Mouse (Mus musculus) splenic B cell, adult 2 months (primary cell): ENCODE results near the gene Dnm1l.
"Not testable (repeated sequence)": the region's sequence is repeated elsewhere in the genome, so short reads cannot be mapped to it uniquely, and the experiment has no call there.

Experiments
- DNase-seq: peaks from one replicate; pipeline ENCODE4 v3.0.0-alpha.2; 2011; ENCODE audit warnings: low read depth, low spot score
- H3K27me3 ChIP-seq: 2 replicates; pipeline ENCODE4 v1.6.1; 2012; ENCODE audit warnings: mild to moderate bottlenecking, low read length, moderate library complexity, mixed read lengths; ENCODE audit not compliant: control insufficient read depth, poor library complexity, insufficient read depth, severe bottlenecking
- H3K36me3 ChIP-seq: 2 replicates; pipeline ENCODE4 v1.6.1; 2012; ENCODE audit warnings: mild to moderate bottlenecking, low read length, moderate library complexity, mixed read lengths; ENCODE audit not compliant: control insufficient read depth, poor library complexity, insufficient read depth, severe bottlenecking

The Dnm1l gene

DNA sequence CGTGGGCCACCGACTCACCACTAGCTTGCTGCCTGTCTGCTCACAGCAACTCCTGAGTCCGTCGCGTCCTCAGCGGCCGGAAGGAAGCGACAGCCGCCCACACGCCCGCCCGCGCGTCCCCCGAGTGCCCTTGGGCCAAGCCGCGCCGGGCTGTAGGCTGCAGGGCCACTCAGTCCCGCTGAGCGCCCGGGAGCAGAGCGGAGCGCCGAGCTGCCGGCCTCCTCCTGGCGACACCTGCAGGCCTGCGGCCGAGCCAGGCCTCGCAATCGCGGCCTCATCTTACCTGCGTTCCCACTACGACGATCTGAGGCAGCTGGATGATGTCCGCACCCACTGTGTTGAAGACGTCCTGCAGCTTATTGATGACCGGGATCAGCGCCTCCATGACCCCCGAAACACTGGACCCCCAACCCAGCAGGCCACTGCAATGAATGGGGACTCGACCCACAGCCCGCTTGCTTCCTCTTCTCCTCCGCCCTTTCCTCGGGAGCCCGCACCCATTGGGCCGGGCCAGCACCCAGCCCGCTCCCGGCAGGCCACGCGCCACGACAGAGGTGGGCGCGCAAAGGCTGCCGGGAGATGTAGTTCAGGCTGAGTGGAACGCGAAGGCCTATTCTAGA is at the start of gene Dnm1l:
Gene Dnm1l, minus strand, starts transcription at position 479 of the 620 bp plus-strand sequence.
- Histone ChIP-seq H3K27me3 (no peaks in the 10 kb centered on the region), H3K36me3 (no peaks in the 10 kb centered on the region)
- DNase-seq, result peak; percentile 92

DNA sequence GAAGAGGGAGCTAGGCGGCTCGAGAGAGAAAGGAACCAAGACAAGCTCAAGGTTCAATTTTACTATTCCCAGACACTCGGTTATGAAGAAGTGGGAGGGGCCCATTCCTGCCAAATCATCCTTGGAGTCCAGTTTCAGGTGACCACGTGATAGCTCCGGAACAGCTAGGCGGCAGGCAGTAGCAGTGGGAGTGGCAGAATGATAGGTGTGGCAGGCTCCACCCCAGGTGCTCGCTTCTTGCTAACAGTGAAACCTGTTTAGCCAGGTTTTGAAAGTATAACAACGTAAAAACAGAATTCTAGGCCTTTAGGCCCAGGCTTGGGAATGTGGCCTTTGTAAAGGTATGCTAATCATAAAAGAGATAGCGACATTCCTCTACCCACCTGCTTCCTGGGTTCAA is 8.5 kb upstream of the Dnm1l start:
- not testable (repeated sequence) for DNase-seq, H3K36me3 ChIP-seq, H3K27me3 ChIP-seq

DNA sequence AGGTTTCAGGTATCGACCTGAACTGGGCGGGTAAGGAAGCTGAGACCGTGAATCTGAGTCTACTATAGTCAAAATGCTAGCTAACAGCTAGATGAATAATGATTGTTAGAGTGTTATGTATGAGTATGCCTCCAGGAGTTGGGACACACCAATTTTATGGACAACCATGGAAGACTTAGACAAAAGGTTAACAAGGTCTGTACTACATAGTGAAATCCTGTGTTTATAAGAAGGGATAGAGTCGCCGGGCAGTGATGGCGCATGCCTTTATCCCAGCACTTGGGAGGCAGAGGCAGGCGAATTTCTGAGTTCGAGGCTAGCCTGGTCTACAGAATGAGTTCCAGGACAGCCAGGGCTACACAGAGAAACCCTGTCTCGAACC is 333 bp upstream of the Dnm1l start:
- DNase-seq, H3K27me3 ChIP-seq, H3K36me3 ChIP-seq: not testable (repeated sequence)

DNA sequence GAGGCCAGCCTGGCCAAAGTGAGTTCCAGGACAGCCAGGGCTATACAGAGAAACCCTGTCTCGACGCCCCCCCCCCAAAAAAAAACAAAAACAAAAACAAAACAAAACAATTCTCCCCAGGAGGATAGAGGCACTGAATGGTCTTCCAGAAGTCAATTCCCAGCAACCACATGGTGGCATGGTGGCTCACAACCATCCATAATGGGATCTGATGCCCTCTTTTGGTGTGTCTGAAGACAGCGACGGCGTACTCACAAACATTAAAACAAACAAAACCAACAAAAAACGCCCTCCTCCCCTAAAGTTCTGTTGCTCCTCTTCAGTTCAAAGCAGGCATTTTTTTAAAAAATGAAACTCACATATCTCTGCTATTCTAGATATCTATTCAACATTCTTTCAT is 851 bp downstream of the Dnm1l start:
- DNase-seq, result peak; percentile 2
- H3K36me3 ChIP-seq, result no peaks in the 10 kb centered on the region; the same call in 1 of the 2 replicates
- no peaks in the 10 kb centered on the region for H3K27me3 ChIP-seq

DNA sequence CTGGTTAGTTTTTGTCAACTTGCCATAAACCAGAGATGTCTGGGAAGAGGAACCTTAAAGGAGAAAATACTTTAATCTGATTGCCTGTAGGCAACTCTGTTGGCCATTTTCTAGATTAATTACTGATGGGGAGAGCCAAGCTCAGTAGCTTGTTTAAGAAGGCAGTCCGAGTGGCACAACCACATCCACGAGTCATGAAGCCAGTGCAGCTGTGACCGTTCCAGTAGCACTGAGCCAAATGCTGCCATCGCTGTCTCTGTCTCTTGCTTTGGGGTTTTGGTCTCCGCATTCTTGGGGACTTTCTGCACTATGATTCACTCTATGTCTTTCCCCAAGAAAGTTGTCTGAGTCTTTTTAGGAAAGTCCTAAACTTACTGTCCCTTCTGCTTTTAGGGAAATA is 12.3 kb downstream of the Dnm1l start:
- DNase-seq, result no peak
- no peaks in the 10 kb centered on the region for H3K36me3 ChIP-seq
- H3K27me3 ChIP-seq, result no peaks in the 10 kb centered on the region; the same call in 1 of the 2 replicates

DNA sequence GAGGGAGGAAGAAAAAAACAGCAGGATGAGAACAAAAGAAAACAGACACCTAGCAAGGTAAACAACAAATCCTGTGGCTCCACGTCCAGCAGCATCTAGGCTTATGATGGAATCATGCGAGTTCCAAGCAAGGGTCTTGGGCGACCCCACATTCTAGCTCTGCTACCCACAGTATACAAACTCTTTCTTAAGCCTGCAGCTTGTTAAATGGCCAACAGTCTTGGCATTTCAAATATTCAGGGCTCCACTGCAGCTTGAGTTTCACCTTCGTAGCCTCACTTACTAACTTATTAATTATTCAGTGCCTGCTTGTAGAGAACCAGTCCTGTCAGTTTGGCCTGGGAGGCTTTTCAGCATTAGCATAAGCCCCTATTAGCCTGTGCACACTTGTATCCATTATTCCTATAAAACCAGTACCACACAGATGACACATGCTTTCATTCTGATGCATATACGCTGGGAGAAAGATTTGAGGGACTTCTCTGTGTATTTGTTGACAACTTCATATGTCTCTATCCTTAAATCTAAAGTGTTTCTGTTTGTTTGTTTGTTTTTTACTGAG is 32.9 kb downstream of the Dnm1l start:
- peaks cover 7% of the 10 kb centered on the region for H3K36me3 ChIP-seq
- DNase-seq, result no peak
- H3K27me3 ChIP-seq, result no peaks in the 10 kb centered on the region

DNA sequence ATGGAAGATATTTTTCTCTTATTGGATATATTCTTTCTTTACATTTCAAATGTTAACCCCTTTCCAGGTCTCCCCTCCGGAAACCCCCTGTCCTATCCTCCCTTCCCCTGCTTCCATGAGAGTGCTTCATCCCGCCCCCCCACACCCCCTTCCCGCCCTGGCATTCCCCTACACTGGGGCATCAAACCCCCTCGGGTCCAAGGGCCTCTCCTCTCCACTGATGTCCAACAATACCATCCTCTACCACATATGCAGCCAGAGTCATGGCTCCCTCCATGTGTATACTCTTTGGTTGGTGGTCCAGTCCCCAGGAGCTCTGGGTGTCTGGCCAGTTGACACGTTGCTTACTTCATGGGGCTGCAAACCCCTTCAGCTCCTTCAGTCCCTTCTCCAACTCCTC is 47.4 kb downstream of the Dnm1l start:
- Histone ChIP-seq H3K36me3 (peaks cover 5% of the 10 kb centered on the region; the same call in 1 of the 2 replicates), H3K27me3 (no peaks in the 10 kb centered on the region)
- no peak for DNase-seq

DNA sequence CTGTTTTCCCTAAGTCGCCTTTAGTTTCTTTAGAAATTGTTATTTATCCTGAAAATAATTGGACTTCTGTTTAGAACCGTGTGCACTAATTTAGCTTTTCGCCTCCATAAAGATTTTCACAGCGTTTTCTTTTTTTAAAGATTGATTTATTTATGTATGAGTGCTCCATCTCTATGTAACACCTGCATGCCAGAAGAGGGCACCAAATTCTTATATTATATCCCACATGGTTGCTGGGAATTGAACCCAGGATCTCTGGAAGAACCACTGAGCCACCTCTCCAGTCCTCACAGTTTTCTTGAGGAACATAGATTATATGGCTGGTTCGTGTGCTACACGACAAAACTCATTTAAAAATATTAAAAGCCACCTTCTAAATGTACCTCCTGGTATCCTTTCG is 54.9 kb downstream of the Dnm1l start:
- DNase-seq, result peak; percentile 18
- no peaks in the 10 kb centered on the region for H3K36me3 ChIP-seq
- H3K27me3 ChIP-seq, result no peaks in the 10 kb centered on the region

DNA sequence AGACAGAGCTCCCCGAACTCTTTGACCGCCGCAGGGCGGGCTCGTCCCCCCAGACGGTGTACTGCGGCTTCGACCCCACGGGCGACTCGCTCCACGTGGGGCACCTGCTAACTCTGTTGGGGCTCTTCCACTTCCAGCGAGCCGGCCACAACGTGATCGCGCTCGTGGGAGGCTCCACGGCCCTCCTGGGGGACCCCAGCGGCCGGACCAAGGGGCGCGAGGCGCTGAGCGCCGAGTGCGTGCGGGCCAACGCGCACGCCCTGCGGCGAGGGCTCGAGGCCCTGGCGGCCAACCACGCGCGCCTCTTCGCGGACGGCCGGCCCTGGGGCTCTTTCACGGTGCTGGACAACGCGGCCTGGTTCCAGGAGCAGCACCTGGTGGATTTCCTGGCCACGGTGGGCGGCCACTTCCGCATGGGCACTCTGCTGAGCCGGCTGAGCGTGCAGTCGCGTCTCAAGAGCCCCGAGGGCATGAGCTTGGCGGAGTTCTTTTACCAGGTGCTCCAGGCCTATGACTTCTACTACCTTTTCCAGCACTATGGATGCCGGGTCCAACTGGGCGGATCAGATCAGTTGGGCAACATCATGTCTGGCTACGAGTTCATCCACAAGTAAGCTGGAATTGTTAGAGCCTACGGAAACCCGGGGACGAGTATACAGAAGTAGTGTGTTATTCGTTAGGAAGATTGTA is 55.5 kb downstream of the Dnm1l start:
- Histone ChIP-seq H3K36me3 (no peaks in the 10 kb centered on the region), H3K27me3 (no peaks in the 10 kb centered on the region)
- peak; percentile 48 for DNase-seq

DNA sequence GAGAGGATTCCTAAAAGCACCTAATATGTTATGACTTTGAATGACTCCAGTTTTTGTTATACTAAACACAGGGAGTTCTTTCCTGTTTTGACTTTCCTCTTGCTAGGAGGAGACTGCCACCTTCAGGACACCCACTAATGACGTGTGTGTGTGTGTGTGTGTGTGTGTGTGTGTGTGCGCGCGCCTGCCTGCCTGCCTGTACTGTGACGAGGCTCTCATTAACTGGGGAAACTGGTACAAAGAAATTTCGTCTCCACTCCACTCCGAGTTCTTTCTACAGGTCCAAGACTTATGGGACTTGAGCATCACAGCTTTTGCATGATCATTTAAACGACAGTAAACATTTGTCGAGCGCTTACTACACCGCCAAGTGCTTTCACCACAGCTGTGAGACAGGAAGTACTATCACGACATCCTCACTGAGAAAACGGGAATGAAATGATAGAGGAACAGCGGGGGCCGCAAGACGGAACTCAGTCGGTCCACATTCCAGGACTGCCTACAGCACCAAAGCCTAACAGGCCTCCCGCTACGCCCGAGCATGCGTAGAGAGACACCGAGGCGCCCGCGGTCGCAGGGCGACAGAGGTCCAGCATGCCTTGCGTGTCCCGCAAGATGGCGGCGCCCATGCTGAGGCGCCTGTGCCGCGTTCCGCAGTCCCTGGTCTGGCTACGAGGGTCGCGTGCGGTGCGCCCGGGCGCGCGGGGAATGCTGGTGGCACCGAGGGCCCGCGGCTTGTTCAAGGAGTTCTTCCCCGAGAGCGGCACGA is 56.2 kb downstream of the Dnm1l start, which contains the start of gene Yars2:
Gene Yars2, plus strand, starts transcription at position 597 of the 769 bp plus-strand sequence.
- peak; percentile 92 for DNase-seq
- H3K27me3 ChIP-seq, result no peaks in the 10 kb centered on the region
- H3K36me3 ChIP-seq, result no peaks in the 10 kb centered on the region

DNA sequence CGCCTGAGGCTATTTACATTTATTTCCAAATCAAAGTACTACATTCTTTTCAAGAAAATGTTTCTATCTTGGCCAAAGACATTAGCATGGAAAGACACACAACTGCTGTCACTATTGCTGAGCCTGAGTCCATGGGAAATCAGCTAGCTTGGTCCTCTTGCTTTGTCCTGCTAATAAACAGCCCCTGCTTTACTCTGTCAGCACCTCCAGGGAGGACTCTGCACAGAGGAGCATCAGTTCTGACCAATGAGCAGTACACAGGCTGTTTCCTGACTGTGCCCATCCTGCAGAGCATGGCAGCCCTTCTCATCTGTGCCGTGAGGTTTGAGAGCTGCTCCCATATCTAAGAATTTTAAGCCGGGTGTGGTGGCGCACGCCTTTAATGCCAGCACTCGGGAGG is 85.0 kb downstream of the Dnm1l start:
- no peak for DNase-seq
- no peaks in the 10 kb centered on the region for H3K27me3 ChIP-seq
- H3K36me3 ChIP-seq, result no peaks in the 10 kb centered on the region

DNA sequence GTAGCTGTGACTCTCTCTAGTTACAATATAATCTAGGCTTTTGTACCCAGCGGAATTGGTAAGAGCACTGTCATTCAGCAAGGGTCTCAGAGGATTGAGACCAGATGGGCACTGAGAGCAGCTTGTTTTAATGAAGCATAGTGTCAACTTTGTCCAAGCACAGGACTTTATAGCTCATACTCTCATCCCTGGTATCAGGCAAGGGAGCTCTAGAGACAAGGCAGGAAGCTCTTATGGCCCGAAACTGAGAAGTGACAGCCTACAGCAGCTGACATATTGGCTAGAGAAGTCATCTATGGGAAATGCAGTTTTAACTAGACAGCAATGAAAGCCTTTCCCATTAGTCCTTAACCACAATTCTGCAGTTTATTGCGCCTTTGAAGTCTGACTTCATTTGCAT is 85.8 kb downstream of the Dnm1l start:
- Histone ChIP-seq H3K36me3 (no peaks in the 10 kb centered on the region), H3K27me3 (no peaks in the 10 kb centered on the region)
- no peak for DNase-seq

DNA sequence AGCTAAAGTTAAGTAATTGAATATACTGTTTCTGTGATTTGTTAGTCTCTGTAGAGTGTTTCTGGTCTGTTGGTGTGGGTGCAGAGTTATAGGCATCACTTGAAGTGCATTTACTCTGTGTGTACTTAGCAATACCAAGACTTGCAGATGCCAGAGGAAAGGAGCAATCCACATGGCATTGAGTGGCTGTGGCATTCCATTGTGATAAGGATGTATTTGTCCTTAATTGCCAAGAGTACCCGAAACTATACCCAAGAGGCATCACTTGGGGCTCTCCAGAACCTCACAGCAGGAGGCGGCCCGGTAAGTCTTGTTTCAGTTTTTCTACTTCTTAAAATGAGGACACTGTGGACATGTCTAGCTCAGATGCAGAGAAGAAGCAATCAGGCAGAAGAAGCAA is 96.3 kb downstream of the Dnm1l start:
- no peaks in the 10 kb centered on the region for H3K27me3 ChIP-seq
- DNase-seq, result no peak
- no peaks in the 10 kb centered on the region for H3K36me3 ChIP-seq
